Mouse (Mus musculus) liver, embryonic 12.5 days (tissue): ENCODE measurements around the gene Rprd1b. TPM values are rescaled to one million over a fixed set of nuclear protein-coding genes. Genes with fewer than 3 reads are reported as not detected.

ENCODE experiments used
- ATAC-seq: fragments of 200-750 bp; cut with Nextera tagmentation; 2 replicates; pipeline ENCODE4 v1.8.0; 2017; ENCODE audit warnings: moderate number of reproducible peaks, mild to moderate bottlenecking, moderate library complexity
- H3K27ac ChIP-seq: fragments of 300-500 bp; sonication (generic); 2 replicates; pipeline ENCODE4 v1.5.1; 2016; ENCODE audit warnings: mild to moderate bottlenecking
- H3K27me3 ChIP-seq: fragments of 300-500 bp; sonication (generic); replicated peaks from 2 replicates; pipeline ENCODE4 v1.6.1; 2016; ENCODE audit warnings: mild to moderate bottlenecking, moderate library complexity
- H3K36me3 ChIP-seq: fragments of 300-500 bp; sonication (generic); 2 replicates; pipeline ENCODE4 v1.6.1; 2016; ENCODE audit warnings: mild to moderate bottlenecking, moderate library complexity
- H3K4me1 ChIP-seq: fragments of 300-500 bp; sonication (generic); 2 replicates; pipeline ENCODE4 v1.6.1; 2016
- H3K4me2 ChIP-seq: fragments of 300-500 bp; sonication (generic); 2 replicates; pipeline ENCODE4 v1.6.1; 2016; ENCODE audit warnings: mild to moderate bottlenecking, moderate library complexity
- H3K4me3 ChIP-seq: fragments of 300-500 bp; sonication (generic); 2 replicates; pipeline ENCODE4 v1.5.1; 2016; ENCODE audit warnings: mild to moderate bottlenecking, moderate library complexity
- H3K9ac ChIP-seq: fragments of 300-500 bp; sonication (generic); 2 replicates; pipeline ENCODE4 v1.6.1; 2016; ENCODE audit warnings: mild to moderate bottlenecking, moderate library complexity
- H3K9me3 ChIP-seq: fragments of 300-500 bp; sonication (generic); replicated peaks from 2 replicates; pipeline ENCODE4 v1.6.1; 2016; ENCODE audit warnings: mild to moderate bottlenecking, moderate library complexity
- WGBS: fragments of 180-500 bp; shearing (Covaris S2); methylation state at CpG from one replicate; pipeline ENCODE4 v1.1.7; 2016; ENCODE audit not compliant: insufficient replicate concordance; 5-methylcytosine and 5-hydroxymethylcytosine counted together
- polyA plus RNA-seq: library from polyadenylated mRNA; unstranded; fragments of >200 nt; fragmentation: Nextera tagmentation; extraction: Ambion mirVana; gene quantifications from 2 replicates; pipeline ENCODE4 v1.2.1, GENCODE M21; 2016

Rprd1b gene
- polyA plus RNA-seq, 1 experiment from 2014 or later, result 42.5 TPM

DNA sequence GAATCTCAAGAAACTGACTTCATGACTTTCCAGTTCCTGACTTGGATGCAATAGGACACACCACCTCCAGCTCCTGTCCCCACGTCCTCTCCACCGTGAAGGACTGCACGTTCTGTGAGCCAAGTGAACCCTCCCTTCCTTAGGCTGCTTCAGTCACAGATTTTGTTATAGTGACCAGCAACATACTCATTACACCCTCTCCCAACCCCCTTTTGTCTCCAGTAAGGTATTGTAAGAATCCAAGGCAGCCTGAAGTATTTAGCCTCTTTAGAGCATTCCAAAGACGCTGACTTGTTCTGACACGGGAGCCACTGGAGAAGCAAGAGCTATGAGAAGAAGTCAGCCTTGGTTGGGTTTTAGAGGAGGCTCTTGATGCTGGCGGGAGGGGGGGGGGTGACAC lies 141.1 kb downstream of the Rprd1b start:
- H3K9me3 ChIP-seq, result no peaks in the 10 kb centered on the region
- no peak overlapping the region for H3K4me2 ChIP-seq
- WGBS, result 64% methylated on average over 6 of the region's 6 CpGs
- H3K36me3 ChIP-seq, result no peaks in the 10 kb centered on the region
- no peak overlapping the region for H3K9ac ChIP-seq
- no peak for ATAC-seq
- peaks cover 34% of the 10 kb centered on the region for H3K27me3 ChIP-seq
- H3K4me3 ChIP-seq, result no peak overlapping the region
- no peak overlapping the region for H3K27ac ChIP-seq
- peaks cover 19% of the 10 kb centered on the region for H3K4me1 ChIP-seq

GRCm38 (mm10) chr2:158169771-158170170 lies 141.5 kb downstream of the Rprd1b start:
- H3K27ac ChIP-seq, result no peak overlapping the region
- ATAC-seq, result no peak
- no peak overlapping the region for H3K4me2 ChIP-seq
- 60% methylated on average over 7 of the region's 7 CpGs for WGBS
- H3K36me3 ChIP-seq, result no peaks in the 10 kb centered on the region
- H3K9ac ChIP-seq, result no peak overlapping the region
- H3K27me3 ChIP-seq, result peaks cover 38% of the 10 kb centered on the region
- H3K4me3 ChIP-seq, result no peak overlapping the region
- no peaks in the 10 kb centered on the region for H3K9me3 ChIP-seq
- peaks cover 23% of the 10 kb centered on the region for H3K4me1 ChIP-seq

DNA sequence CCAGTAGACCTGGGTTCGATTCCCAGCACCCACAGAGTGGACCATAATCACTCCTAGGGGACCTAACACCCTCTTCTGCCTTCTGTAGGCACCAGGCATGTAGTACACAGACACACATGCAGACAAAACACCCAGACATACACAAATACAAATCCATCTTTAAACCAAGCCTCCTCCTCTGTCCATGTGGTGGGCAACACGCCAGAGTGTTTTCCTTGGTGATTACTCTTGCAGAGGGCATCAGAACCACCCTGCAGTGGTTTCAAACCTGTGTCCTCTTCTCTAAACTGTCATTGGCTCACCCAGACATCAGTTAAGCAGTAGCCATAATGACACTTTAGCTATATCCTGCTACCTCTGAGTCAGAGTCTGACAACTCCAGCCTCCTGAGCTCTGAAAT lies 142.1 kb downstream of the Rprd1b start:
- H3K4me2 ChIP-seq, result no peak overlapping the region
- no peak overlapping the region for H3K4me3 ChIP-seq
- WGBS, result 60% methylated on average over 2 of the region's 2 CpGs
- no peak overlapping the region for H3K27ac ChIP-seq
- peaks cover 44% of the 10 kb centered on the region for H3K27me3 ChIP-seq
- H3K4me1 ChIP-seq, result peaks cover 29% of the 10 kb centered on the region
- ATAC-seq, result no peak
- H3K9ac ChIP-seq, result no peak overlapping the region
- H3K9me3 ChIP-seq, result no peaks in the 10 kb centered on the region
- no peaks in the 10 kb centered on the region for H3K36me3 ChIP-seq

DNA sequence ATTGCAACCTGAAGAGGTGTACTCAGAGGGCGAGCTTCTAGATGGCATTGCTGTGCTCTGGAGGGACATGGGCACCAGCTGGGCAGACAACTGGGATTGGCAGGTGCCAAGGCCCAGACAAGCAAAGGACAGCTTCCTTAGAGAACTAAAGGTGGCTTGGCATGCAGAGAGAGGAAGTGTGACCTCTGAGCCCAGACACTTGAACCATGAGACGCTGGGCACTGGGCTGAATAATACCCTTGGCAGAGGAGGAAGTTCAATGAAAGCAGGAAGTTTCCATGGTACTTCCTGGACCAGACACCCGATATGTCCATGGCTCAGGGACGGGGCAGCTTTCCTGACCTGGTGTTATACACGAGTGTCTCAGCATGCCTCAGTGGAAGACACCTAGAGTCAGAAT lies 146.1 kb downstream of the Rprd1b start:
- no peak overlapping the region for H3K4me2 ChIP-seq
- H3K4me1 ChIP-seq, result peaks cover 49% of the 10 kb centered on the region
- H3K9ac ChIP-seq, result no peak overlapping the region
- 30% methylated on average over 5 of the region's 5 CpGs for WGBS
- no peaks in the 10 kb centered on the region for H3K9me3 ChIP-seq
- no peak for ATAC-seq
- peaks cover 73% of the 10 kb centered on the region for H3K27me3 ChIP-seq
- no peak overlapping the region; the same call in 1 of the 2 replicates for H3K27ac ChIP-seq
- no peak overlapping the region for H3K4me3 ChIP-seq
- no peaks in the 10 kb centered on the region for H3K36me3 ChIP-seq

DNA sequence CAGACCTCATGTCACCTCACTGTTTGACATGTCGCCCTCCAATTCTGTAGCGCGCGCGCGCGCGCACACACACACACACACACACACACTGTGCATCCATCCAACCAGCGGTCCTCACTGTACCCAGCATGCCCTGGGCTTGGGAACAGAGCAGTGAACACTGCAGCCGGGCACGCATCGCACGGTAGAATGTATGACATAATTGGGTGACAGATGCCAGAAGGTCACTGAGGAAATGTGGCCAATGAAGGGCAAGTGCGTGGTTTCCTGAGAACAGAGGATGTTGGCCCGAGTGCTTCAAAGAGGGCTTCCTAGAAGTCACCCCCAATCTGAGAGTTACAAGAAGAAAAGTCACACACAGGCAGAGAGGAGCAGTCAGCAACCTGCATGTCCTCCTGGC lies 146.7 kb downstream of the Rprd1b start:
- no peaks in the 10 kb centered on the region for H3K9me3 ChIP-seq
- H3K27ac ChIP-seq, result peak overlapping the region; percentile 69
- H3K27me3 ChIP-seq, result peaks cover 74% of the 10 kb centered on the region
- 54% methylated on average over 15 of the region's 15 CpGs for WGBS
- 0 out of 2 replicates have a peak overlapping the region, but pooled peaks have one; percentile 13 for H3K4me2 ChIP-seq
- H3K9ac ChIP-seq, result no peak overlapping the region
- no peaks in the 10 kb centered on the region for H3K36me3 ChIP-seq
- ATAC-seq, result peak; percentile 36; the same call in 1 of the 2 replicates
- H3K4me3 ChIP-seq, result no peak overlapping the region
- H3K4me1 ChIP-seq, result peaks cover 52% of the 10 kb centered on the region

- Histone ChIP-seq H3K9me3 (no peaks in the 10 kb centered on the region), H3K4me2 (peak overlapping the region; percentile 20; the same call in 1 of the 2 replicates), H3K27ac (peak overlapping the region; percentile 69), H3K9ac (no peak overlapping the region), H3K27me3 (peaks cover 74% of the 10 kb centered on the region), H3K4me3 (no peak overlapping the region), H3K4me1 (peaks cover 52% of the 10 kb centered on the region), H3K36me3 (no peaks in the 10 kb centered on the region)
- 11% methylated on average over 3 of the region's 3 CpGs for WGBS
- peak; percentile 62 for ATAC-seq
Measured at GRCm38 (mm10) chr2:158175433-158175832, 147.1 kb downstream of the Rprd1b start.

DNA sequence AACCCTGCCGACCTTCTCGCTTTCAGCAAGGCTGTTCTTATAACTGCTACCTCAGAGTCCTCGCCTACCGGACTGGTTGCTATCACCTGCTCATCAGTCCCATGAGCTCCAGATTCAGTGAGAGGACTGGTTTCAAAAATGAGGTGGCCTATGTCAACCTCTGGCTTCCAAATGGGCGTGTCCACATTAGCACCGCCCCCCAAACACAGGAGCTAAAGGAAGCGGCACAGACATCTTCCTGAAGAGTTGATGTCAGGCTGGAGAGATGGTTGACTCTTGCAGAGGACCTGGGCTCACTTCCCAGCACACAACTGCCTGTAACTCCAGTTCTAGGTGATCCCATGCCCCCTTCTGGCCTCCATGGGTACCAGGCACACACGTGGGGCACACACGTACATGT lies 148.5 kb downstream of the Rprd1b start:
- H3K4me1 ChIP-seq, result peaks cover 52% of the 10 kb centered on the region
- H3K36me3 ChIP-seq, result no peaks in the 10 kb centered on the region
- H3K4me2 ChIP-seq, result no peak overlapping the region
- H3K9me3 ChIP-seq, result no peaks in the 10 kb centered on the region
- no peak overlapping the region for H3K27ac ChIP-seq
- H3K4me3 ChIP-seq, result no peak overlapping the region
- H3K9ac ChIP-seq, result no peak overlapping the region
- 65% methylated on average over 9 of the region's 9 CpGs for WGBS
- peaks cover 76% of the 10 kb centered on the region for H3K27me3 ChIP-seq
- ATAC-seq, result no peak

GRCm38 (mm10) chr2:158177574-158177973 lies 149.3 kb downstream of the Rprd1b start:
- peaks cover 81% of the 10 kb centered on the region for H3K27me3 ChIP-seq
- H3K27ac ChIP-seq, result no peak overlapping the region
- no peak overlapping the region for H3K9ac ChIP-seq
- no peaks in the 10 kb centered on the region for H3K9me3 ChIP-seq
- no peak overlapping the region for H3K4me3 ChIP-seq
- no peaks in the 10 kb centered on the region for H3K36me3 ChIP-seq
- ATAC-seq, result no peak
- peaks cover 52% of the 10 kb centered on the region for H3K4me1 ChIP-seq
- no peak overlapping the region for H3K4me2 ChIP-seq
- 55% methylated on average over 3 of the region's 3 CpGs for WGBS

DNA sequence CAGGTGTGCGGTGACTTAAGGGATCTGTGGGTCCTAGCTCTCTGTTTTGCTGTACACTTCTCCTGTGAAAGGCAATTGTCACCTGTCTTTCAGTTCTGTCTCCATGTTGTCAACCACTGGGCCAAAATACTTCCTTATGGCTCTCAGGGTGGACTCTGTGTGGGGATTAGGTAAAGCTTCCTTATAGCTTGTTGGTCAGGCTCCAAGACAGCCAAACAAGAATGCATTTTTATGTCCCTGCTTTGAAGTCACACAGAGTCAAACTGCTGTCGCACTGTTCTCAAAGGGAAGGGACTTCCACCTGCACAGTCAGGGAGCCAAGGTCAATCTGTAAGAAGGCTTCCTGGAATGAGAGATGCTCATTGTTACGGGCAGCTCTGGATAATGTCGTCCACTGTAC lies 149.8 kb downstream of the Rprd1b start:
- Histone ChIP-seq H3K4me1 (peaks cover 52% of the 10 kb centered on the region), H3K4me2 (no peak overlapping the region), H3K4me3 (no peak overlapping the region), H3K36me3 (no peaks in the 10 kb centered on the region), H3K9ac (no peak overlapping the region), H3K27me3 (peaks cover 81% of the 10 kb centered on the region), H3K9me3 (no peaks in the 10 kb centered on the region), H3K27ac (no peak overlapping the region)
- ATAC-seq, result no peak
- WGBS, result 70% methylated on average over 4 of the region's 4 CpGs

- H3K9me3 ChIP-seq, result no peaks in the 10 kb centered on the region
- H3K36me3 ChIP-seq, result no peaks in the 10 kb centered on the region
- peak overlapping the region; percentile 61 for H3K4me2 ChIP-seq
- H3K27me3 ChIP-seq, result peaks cover 79% of the 10 kb centered on the region
- WGBS, result 11% methylated on average over 17 of the region's 19 CpGs
- H3K4me3 ChIP-seq, result peak overlapping the region; percentile 39
- H3K9ac ChIP-seq, result peak overlapping the region; percentile 40; the same call in 1 of the 2 replicates
- ATAC-seq, result peak; percentile 56
- H3K4me1 ChIP-seq, result peaks cover 52% of the 10 kb centered on the region
- H3K27ac ChIP-seq, result no peak overlapping the region
Measured at GRCm38 (mm10) chr2:158178696-158179369, 150.5 kb downstream of the Rprd1b start.

DNA sequence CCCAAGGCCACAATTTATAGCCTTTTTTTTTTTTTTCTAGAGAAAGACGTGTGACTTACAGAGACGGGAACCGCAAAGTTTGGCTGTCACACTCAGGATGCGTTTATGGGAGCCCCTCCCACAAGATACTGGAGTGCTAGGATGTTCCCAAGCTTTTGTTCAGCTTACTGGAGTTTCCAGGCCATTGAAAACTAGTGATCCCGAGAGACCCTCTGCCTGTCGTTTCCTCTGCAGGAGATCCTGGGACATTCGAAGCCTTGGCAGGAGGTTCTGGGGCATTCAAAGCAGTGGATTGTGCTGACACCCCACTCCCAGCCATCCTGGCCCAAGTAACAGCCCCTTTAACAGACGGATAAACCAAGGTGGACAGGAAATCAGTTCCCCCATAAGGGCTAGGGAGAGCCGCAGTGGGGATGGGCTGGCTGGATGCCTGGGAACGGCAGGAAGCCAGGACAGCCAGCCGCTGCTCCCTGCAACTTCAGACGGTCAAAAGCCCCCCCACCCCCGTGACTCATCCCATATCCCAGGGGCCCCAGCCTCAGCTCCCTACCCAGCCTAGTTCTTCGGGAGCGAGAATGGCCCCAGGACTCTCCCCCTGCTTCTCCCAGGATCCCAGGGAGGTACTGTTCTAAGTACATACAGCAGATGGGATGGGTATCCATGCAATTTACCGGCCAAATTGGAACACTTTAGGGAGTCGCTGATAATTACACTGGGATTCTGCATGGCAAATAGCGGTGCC lies 151.2 kb downstream of the Rprd1b start:
- WGBS, result 29% methylated on average over 18 of the region's 18 CpGs
- Histone ChIP-seq H3K9ac (no peak overlapping the region), H3K4me3 (peak overlapping the region; percentile 39), H3K27ac (no peak overlapping the region), H3K36me3 (no peaks in the 10 kb centered on the region), H3K27me3 (peaks cover 72% of the 10 kb centered on the region), H3K9me3 (no peaks in the 10 kb centered on the region), H3K4me1 (peaks cover 47% of the 10 kb centered on the region), H3K4me2 (peak overlapping the region; percentile 61)
- no peak for ATAC-seq

DNA sequence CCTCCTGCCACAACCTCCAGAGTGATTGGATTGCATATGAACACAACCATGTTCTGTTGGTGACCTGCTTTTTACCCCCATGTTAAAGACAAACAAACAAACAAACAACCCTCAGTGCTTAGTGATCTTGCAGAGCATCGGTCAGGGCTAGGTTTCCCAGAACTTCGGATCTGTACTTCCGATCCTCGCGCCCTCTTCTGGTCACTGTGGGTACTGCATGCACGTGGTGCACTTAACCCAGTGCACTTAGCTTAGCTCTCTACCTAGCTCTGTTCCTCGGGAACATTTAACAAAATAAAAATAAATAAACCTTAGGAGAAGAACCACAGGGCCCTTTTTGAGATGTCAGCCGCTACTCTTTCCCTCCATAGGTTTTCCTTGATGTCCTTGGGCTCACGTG lies 152.5 kb downstream of the Rprd1b start:
- Histone ChIP-seq H3K27me3 (peaks cover 59% of the 10 kb centered on the region), H3K4me1 (peaks cover 35% of the 10 kb centered on the region)
- WGBS, result 27% methylated on average over 9 of the region's 9 CpGs

More for the DNA sequence above, 152.5 kb downstream of the Rprd1b start:
- no peak overlapping the region for H3K4me2 ChIP-seq
- H3K9me3 ChIP-seq, result no peaks in the 10 kb centered on the region
- no peak for ATAC-seq
- H3K27ac ChIP-seq, result no peak overlapping the region
- no peaks in the 10 kb centered on the region for H3K36me3 ChIP-seq
- no peak overlapping the region for H3K4me3 ChIP-seq
- no peak overlapping the region for H3K9ac ChIP-seq
